Mouse (Mus musculus) cerebellum, postnatal 14 days (tissue): ENCODE data around the gene Klc1.

Experiments used
- DNase-seq, 2 experiments: peaks; one replicate each; pipeline ENCODE4 v3.0.0; 2021; ENCODE audit warnings: mixed read lengths in 2 of 2

Gene Klc1

DNA sequence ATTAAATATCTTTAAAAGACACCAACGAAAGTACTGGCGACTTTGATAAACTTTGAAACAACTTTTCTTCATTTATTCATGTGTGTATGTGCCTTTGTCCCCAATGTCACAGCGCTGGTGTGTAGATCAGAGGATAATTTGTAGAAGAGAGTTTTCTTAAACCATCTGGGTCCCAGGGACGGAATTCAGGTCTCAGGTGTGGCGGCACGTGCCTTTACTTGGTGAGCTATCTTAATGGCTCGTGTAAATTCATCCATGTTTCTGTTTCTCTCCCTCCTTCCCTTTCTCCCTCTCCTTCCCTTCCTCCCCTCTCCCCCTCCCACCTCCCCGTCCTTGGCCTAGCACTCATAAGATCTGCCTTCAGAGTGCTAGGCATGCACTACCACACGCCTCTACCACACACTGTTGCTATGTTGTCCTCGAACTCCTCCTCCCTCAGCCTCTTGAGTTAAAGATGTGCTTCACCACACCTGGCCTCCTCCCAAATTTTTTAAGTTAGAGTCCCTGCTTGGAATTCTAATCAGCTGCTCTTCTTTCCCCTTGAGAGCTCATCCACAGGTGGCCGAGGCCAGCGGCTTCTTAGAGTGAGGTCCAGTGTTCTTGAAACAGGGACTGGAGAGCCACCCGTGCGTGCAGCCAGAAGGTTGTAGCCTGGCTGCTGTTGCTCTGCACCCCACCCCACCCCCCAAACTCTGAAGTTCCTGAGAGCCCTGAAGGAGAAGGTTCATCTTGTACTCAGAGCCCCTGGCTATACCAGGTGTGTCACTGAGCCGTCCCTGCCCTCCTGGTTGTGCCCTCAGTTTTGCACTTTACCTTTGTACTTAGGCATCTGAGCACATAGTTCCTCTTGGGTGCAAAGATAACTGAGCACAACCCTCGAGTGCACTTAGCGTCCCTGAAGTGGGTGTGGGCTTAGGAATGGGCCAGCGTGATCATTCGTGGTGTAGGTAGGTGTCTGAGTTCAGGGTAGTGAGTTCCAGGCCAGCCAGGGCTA is 56.4 kb downstream of the Klc1 start:
- no peak for DNase-seq

DNA sequence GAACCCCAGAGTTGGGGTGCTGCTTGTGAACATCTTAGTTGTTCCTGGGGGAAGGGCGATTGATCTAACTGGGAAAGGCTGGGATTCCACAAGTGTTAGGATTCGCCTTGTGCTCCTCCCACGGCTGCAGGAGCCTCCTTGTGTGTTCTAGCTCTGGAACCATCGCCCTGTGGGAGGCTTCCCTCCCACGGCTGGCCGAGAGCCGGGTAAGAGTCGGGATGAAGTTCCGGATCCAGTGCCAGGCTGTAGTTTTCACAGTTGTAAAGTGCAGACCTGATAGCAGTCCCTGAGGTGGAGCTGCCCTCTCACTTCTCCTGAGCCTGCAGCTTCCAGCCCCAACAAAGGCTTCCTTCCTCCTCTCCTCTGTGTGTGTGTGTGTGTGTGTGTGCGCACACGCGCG is 57.9 kb downstream of the Klc1 start:
- no peak for DNase-seq

DNA sequence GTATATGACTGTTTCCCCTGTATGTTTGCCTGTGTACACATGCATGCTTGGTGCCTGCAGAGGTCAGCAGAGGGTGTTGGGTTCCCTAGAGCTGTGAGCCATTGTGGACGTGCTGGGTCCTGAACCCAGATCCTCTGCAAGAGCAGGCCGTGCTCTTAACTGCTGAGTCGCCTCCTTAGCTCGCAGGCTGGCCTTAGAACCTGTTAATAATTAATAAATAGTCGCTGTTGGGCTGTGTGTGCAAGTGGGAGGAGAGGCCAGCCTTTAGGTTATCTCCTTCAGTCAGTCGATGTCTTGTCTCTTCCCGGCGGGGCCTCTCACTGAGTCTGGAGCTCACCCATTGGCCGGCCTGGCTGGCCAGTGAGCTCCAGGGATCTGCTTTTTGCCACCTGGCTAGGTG is 58.3 kb downstream of the Klc1 start:
- DNase-seq: no peak

DNA sequence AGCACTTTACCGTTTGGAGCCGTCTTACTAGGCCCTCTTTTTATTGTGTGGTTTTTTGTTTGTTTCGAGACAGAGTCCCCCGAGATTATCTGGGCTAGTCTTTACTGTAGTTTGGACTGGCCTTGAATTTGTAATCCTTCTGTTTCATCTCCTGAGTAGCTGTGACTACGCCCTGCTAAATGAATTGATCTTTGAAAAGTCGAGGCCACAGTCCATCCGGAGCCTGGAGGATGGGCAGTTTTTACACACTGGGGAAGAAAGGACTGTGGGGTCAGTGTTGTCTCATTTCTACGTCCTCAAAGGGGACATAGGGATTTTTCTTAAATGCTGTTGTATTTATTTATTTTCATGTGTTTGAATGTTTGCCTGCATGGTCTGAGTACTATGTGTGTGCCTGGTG is 59.3 kb downstream of the Klc1 start:
- DNase-seq: no peak

DNA sequence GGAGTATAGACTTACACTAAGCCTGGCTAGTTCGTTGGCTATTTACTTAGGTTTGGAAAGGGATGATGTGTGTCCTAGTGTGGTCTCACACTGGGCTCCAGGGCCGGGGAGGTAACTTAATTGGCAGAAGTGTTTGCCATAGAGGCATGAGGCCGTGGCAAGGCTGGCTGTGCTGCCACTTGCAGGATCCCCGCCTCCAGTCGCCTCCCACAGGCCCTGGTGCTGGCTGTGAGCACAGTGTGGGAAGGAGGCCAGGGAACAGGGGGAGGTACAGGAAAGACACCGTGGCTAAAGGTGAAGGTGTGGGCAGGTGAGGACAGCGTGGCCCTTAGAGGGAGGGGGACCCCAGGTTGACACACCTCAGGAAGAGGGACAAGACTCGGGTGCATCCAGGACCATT is 61.3 kb downstream of the Klc1 start:
- DNase-seq: no peak

DNA sequence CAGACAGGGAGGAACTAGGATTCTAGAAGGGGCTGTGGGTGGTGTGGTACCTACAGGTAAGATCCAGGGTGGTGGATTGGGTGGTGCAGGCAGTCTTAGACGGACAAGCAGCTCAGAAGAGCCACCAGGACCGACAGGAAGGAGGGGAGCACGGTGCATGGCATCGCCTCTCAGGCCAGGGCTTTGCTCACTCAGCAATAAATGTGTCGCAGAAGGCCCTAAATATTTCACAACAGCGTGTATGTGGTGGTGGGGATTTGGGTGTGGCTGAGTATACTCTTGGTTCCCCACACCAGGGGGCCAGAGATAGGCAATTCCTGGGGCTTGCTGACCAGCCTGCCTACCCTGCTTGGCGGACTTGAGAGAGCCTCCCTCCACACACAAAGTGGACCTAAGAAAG is 62.1 kb downstream of the Klc1 start:
- DNase-seq: no peak

DNA sequence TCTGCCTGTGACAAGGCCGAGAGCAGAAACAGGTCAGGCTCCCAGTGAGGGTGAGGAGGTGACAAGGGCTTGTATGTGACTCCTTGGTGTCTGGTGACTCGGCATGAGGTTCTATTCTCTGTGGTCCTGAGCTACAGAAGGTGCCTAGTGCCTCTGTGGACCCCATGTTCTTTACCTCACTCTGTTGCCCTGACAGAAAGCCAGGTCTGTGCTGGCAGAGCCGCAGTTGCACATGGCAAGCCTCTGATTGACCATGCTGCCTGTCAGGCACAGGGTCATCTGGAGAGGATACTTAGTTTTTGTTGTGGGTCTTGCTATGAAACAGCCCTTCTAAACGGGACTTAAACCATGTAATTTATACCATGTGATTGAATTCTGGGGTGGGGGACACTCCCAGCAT is 63.3 kb downstream of the Klc1 start:
- DNase-seq: peak; percentile 71 to 75

DNA sequence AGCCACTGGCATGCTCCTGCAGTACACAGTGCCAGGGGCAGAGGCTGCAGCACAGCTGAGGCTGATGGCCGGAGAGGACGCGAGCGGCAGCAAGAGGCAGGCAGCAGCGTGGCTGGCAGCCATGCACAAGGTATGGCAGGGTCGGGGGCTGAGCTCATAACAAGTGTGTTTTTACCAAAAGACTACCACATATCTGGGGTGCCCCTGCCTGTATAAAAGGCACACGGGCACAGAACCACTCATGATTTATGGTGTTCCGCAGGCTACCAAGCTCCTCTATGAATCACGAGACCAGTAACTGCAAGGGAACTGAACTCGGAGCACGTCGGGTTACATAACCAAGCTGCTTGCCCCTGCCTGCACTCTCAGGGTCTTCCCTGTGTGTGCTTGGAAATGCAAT is 68.9 kb downstream of the Klc1 start:
- DNase-seq: no peak

DNA sequence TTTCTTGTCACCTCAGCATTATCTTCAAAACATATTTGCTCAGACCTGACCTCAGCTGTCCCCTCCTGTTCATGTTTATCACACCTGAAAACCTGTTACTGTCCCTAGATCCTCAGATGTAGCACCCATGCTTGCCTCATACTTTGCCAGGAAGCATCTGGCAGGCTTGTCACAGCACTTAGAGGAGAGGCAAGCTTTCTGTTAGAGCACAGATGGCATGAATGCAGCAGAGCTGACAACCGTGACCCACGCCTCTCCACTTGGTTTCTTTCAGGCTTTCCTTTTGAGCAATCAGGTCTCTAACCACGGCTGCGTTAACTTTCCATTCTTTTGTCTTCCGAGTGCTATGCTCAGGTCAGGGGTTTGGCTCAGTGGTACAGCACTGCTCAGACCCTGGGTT is 70.8 kb downstream of the Klc1 start:
- no peak for DNase-seq

DNA sequence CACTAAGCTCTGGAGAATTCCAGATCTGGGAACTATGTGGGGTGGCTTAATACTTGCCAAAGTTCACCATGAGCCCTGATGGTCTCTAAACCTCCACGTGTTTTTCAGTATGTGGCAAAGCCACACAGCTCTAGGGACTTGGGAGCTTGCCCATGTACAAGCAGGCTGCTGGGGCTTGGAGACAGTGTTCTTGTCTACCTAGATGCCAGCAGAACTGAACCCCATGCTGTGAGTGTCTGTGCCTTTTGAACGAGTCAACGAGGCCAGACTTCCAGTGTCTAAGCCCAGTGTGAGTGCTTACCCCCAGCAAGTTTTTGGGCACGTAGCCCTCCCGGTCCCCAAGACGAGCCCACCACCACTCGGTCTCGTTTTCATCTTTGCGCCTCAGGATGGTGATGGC is 71.3 kb downstream of the Klc1 start:
- peak; percentile 74 to 75 for DNase-seq

DNA sequence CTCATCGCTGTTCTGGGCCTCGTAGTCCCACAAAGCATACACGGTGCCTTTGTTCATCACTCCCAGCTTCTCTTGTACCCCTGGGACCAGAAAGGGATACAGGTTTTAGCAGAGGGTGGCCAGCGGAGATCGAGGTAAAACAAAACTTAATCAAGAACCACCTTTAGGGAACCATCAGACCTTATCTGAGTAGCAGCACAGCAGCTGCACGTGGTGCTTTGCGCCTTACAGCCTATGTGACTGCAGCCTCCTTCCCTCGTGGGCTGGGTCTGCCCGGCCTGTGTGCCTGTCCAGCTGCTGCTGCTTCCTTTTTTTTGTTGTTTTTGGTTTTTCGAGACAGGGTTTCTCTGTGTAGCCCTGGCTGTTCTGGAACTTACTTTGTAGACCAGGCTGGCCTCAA is 71.7 kb downstream of the Klc1 start:
- DNase-seq: no peak

DNA sequence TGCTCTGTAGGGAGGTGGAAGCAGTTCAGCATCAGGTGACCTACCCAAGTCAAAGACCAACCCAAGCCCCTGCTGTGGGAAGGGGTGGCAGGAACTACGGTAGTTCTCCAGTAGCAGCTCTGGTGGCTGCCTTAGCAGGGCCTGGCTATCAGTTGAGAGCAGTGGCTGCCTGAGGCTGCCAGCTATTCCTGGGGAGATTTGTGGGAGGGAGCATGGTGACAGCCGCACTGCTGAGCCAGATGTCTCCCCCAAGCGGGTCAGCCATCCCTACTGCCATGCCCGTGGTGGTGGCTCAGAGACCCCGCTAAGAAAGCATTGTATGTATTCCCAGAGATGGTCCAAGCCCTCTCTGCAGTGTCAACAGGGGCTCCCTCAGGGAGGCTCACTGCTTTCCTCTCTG is 74.0 kb downstream of the Klc1 start:
- DNase-seq: no peak

DNA sequence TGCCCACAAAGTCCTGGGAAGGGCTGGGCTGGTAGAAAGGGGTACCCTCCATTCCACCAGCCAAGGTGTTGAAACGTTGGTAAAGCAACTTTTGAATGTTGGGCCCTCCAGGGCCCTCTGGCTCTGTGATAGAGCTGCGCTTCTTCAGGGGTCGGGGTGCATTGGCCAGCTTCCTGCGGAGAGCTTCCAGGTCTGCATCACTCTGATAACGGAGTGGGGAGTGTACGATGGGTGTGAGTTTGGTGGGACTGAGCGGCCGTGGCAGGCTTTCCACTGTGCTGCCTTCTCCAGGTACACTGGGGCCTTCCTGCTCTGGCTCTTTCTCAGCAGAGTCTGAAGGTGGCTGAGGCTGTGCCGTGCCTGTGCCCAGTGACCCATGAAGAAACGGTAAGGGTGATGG is 74.8 kb downstream of the Klc1 start:
- DNase-seq: no peak

DNA sequence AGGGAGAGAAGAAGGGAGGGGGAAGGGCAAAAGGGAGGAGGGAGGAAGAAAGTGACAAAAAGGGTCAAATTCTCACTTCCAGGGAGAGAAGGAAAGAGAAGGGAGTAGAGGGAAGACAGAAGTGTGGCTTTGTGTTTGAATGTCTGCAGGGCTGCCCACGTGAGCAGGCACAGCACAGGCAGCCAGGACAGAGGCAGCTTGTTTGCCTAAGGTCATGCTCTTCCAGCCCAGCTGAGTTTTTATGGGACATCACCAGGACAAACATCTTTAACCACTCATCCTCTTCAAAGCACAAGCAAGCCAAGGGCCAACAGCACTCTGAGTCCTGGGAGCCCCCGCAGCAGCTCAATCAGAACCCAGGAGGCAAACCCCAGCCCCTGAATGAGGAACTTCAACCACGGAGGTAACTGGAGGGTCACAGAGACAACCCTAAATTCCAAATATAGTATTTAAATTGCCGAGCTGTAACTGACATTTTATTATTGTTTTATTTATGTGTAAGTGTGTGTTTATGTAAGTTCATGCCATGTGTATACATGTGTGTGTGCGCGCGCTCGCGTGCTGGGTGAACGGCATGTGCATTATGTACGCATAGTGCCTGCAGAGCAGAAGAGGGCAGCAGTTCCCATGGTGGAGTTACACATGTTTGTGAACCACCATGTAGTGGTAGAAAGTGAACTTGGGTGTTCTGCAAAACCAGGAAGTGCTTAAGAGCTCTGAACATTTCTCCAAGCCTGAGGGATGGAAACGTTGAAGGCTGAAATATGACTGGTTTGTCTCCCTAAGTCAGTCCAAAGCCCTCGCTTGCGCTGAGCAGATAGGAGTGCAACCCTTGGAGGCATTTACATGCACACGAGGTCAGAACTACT is 84.2 kb downstream of the Klc1 start:
- DNase-seq: no peak

DNA sequence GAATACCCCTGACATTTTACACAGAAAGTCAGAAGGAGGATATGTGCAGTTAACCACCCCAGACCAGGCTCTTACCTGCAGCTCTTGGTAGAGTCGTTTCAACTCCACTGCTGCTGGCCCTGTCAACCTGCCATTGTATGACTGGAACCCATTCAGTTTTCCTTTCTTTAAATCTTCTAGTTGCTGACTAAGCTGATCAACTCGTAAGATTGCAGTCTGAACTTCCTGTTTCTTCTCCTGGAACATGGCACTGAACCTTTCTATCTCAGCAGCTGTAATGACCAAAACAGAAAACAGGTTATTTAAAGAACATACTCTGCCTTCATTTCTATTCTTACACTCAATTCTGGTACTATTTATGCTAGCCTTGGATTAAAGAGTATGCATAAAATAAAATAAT is 84.8 kb downstream of the Klc1 start:
- DNase-seq: no peak

DNA sequence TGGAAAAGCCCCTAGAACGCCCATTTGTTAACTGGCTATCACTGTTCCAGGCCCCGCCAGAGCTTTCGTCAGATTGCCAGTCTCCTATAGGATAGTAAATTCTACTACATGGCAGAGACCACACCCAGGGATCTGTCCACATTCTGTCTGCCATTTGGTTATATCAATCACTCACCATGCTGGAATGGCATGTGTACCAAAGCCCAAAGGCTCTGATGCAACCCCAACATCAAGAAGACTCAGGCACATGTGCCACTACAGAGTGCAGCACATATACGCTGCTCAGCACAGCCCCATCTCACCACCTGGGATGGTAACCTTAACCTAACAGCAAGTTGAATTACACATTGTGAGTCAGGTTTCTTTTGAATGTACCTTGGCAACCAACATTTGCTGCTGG is 87.3 kb downstream of the Klc1 start:
- DNase-seq: no peak

DNA sequence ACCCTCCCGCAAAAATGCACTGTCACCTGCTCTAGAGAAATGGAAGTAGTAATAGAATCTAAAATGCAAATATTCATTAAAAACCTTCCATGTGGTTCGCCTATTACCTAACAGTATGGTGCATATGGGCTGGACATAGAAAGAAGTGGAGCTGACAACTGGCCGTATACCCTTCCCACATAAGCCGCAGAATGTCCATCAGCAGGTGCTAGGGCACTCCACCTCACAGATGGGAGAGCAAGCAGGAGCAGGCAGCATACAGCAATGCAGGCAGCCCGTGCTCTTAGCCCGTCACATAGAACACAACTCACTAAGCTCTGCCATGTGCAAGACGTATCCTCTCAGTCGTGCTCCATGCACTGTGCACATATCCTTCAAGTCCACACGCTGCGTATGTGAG is 88.2 kb downstream of the Klc1 start:
- no peak for DNase-seq

DNA sequence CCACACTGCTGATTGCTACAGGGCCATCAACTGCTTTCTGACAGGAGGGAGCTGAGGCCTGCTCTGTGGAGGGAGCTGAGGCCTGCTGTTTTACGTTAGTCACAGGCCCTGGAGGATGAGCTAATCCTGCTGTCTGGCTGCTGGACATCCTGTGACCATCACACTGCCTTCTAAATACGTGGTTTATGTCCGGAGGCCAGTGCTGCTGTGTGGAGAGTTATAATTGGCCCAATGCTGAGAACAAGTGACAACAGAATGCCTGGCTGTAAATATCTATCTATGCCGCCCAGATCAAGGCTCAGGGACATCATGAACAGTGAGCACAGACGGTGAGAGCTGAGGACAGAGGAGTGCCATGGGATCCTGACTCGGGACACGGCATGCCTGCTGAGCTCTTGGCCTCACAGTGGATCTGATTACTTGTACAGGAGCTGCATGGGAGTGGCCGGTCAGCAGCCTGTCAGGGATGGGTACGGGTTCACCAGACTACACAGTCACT is 89.7 kb downstream of the Klc1 start:
- DNase-seq: peak; percentile 50 to 56

DNA sequence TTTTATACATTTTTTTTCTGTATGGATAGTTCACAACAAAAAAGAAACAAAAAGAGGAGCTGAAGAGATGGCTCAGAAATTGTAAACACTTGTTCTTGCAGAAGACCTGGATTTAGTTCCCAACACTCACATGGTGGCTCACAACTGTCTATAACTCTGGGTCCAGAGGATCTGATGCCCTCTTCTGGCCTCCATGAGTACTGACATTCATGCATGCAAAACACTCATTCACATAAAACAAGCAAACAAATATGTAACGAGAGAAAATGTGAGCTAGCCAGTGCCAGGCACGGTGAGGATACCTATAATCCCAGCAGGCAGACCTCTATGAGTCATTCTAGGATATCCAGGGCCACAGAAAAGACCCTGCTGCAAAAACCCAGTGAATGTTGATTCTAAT is 92.6 kb downstream of the Klc1 start:
- DNase-seq: peak in 1 of 2 experiments; percentile 31

DNA sequence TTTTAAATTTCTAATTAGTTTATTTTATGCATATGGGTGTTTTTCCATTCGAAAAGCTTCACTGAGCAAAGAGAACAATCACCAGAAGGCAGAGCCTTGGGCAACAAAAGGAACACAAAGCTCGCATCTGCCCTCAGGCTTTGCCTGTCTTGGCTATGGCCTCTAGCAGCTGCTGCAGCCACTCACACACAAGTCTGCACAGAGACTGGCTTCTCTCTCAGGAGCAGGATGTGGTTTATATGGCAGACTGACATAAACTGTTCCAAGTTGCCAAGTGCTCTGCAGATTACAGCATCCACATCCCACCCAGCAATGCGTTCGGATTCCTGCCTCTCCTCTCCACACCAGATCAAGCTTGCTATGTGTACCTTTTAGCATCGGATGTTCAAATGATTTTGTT is 93.1 kb downstream of the Klc1 start:
- DNase-seq: peak; percentile 28 to 33

DNA sequence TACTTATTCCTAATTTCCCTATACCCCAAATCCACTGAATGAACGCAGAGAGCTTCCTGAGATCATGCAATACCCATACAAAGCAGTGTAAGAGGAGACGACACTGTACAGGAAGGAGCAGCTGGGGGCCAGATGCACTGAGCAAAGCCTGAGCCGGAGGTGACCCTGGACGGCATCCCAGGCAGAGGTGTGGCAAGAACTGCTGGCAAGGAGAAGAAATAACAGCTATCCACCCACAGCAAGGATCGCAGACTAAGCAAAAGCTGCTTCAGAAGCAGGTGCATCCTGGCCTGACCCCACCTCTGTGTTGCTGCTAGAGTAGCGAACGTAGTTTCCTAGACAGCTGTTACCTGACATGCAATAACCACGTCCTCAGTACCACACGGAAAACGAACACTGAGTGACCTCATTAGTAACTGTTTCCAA is 94.4 kb downstream of the Klc1 start:
- DNase-seq: no peak

DNA sequence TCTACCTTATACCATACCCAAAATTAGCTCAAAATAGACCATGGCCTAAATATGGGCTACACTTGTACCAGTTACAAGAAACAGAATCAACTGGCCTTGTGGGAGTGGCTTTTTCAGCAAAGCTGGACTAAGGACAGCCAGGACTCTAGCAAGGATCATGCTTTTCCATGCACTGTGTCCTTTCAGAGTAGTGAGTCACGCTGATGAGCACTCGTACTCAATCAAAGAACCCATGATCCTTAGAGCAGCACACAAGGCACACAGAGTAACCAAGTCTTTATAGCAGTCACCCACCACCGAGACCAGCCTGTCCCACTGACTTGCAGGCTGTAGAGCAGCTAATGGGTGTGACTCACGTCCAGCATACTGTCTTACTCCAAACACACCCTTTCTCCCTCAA is 94.9 kb downstream of the Klc1 start:
- no peak for DNase-seq

DNA sequence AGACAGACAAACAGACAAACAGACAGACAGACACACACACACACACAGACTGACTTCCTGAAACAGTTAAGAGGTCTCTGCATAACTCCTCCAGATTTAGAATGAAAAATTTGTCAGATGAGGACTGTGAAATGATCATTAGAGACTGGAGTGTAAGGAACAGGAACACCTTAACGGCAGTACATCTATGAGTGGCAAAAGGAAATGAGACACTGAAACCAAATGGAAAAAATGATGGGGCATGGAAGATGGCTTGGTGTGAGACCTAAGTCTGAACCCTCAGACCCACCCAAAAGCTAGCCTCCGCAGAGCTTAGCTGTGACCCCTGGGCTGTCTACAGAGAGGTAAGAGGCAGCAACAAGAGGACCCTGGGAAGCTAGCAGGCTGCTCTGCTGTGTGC is 96.8 kb downstream of the Klc1 start:
- DNase-seq: no peak
